Mouse (Mus musculus) left cerebral cortex, adult 9 months (tissue): ENCODE measurements around the gene Olfr320.
"Not testable (repeated sequence)": the region's sequence is repeated elsewhere in the genome, so short reads cannot be mapped to it uniquely, and the experiment has no call there.

Experiments
- DNase-seq, 2 experiments: peaks; one replicate each; pipeline ENCODE4 v3.0.0; 2022; ENCODE audit warnings: low spot score in 2 of 2

The Olfr320 gene

DNA sequence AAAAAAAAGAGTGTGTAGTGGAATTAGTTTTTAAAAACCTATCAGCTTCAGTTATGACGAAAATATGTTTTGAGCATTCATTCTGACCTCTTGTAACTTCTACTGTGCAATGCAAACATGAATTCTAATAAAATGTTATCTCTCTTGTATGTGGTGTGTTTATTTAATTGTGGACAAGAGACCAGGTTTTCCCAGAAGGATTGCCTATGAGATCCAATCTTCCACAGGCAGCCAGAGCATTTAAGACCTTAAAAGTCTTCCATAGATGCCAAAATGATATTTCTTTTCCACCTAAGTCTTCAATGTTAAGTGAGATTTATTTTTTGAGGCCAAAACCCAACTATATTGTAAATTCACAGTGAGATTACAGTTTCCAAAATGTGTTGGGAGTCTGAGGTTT, at the start of gene Olfr320:
Gene Olfr320, plus strand, starts transcription at position 301 of the 400 bp plus-strand sequence.
- DNase-seq: no peak

DNA sequence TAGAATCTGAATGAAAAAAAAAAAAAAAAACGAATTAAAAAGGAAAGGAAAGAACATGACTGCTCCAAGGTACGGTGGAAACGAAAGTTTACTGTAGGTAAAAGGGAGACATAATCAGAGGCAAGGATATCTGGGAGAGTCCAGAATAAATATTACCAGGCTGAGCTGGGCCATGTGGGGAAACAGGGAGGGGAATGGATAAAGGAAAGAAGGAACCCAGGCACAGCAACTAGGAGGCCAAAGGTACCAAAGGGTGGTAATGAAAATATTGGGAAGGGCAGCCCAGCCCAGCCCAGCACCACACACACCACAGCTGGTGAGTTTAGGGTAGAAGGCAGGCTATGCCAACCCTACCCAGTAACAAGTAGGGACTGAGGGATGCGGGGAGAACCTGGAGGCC, 46.0 kb upstream of the Olfr320 start:
- no peak for DNase-seq

DNA sequence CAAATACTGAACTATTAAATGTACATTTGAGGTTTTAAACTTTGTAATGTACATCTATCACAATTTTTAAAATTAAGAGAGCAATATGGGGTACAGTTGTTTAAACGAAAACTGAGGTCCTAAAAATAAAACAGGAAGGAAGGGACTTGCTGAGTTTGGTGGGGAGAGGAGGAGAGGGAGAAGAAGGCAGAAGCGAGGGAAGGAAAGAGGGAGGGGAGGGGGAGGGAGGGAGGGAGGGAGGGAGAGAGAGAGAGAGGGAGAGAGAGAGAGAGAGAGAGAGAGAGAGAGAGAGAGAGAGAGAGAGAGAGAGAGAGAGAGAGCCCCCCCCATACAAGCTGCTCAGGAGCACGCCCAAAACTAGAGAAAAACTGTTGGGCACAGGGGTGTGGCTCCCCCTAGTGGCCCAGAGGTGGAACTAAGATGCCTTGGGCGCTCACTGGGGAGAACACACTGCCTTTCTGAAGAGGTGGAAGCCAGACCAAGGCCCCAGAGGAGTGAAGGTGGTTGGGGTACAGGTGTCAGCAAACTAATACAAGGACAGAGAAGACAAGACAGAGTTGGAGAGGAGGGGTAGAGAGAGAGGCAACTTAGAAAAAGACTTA, 44.4 kb upstream of the Olfr320 start:
- DNase-seq: peak in 1 of 2 experiments; percentile 32

DNA sequence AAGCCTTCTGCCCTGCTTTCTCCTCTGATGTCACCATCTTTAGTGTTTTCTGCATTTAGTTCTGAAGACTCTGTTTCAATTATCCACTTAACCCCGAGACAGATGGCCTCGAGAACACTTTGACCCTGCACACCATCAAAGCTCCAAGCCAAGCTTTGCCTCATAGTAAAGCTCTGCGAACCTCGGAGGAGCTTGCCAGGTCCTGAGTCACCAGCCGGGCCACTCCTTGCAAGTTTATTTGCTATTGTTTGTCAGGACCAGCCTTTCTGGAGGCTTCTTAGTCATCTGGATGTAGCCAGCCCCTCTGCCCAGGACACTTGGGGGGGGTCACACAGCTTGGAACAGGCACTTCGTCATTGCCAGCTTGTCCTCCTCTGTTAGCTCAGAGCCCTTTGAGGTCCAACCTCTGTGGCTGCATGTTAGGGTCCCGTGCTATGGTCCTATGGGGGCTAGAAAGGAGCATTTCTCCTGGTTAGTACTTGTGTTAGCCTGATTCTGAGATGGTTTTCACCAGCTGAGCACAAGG, 42.7 kb upstream of the Olfr320 start:
- no peak for DNase-seq

DNA sequence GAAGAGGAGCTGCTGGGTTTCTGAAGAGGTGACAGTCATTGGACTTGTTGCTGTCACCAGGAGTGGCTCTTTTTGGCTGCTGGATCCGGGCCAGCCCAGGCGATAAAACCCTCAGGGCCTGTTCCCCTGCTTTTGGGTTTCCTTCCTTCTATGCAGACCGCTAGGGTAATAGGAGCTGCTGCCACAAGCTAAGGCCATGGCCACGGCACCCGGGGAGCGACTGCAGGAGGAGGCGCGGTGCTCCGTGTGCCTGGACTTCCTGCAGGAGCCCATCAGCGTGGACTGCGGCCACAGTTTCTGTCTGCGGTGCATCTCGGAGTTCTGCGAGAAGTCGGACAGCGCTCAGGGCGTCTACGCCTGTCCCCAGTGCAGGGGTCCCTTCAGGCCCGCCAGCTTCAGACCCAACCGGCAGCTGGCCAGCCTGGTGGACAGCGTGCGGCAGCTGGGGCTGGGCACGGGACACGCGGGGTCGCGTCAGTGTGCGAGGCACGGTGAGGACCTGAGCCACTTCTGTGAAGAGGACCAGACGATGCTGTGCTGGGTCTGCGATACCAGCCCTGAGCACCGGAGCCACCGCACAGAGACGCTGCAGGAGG, 40.5 kb upstream of the Olfr320 start, which contains the start of gene Trim58:
Gene Trim58, plus strand, starts transcription at position 194 of the 596 bp plus-strand sequence.
- DNase-seq: no peak

DNA sequence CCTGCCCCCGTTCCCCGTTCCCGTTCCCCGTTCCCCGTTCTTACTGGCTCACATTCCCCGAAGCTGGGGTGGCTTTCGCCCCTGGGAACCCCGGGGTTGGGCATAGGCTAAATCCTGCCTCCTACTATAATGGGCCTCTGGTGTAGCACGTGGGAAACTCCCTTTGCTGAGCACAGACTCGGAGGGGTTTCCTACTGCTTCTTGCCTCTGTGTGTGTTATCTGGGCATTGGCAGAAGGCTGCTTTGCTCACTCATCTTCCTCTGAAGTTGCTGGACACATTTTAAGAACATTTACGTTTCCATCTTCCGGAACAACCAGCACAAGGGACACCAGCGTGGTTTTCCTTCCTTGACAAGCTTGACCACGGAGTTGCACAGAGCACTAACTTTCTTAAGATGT, 39.8 kb upstream of the Olfr320 start:
- no peak for DNase-seq

DNA sequence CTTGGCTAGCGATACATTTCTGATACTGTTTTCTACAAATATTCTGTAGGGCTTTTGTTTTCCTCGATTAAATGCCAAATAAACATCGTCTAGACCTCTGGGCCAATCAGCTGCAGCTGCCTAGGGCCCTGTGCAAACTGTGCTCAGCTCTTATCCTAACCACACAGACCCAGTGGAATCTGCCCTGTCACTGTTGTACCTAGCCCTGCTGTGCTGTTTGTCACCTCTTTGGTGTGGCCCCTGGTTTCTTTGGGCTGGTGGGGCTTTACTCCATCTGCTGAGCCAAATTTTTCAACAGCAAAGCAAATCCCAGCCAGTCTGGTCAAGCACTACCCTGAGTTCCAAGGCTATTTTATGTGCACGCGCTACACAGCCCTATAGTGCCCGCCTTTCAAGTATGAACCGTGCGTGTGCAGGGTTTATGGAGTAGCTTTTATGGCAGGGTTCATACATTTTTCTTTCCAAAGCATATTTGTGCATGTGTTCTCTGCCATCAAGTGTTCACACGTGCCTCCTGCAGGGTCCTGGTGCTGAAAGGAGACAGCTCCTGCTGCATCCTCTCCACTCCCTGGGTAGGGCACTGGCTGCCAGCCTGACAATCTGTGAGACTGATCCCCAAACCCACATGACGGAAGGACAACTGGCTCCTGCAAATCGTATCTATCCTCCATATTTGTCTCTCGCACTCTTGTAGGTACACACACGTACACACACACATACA, 39.1 kb upstream of the Olfr320 start:
- no peak for DNase-seq

DNA sequence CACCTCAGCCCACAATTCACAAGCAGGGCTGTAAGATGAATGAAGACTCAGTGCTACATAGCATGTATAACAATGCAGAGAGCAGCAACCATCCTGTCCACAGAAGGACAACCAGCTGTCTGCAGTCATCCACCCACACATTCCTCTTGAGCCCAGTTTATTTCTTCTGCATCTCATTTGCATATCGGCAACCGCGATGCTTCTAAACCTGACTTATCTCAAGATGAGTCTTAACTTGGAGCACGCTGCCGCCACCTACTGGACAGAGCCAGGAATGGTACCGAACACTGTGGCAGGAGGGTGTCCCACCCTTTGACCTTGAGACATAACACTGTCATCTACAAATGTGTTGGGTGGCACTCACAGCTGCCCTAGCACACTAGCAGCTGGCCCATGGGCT, 37.5 kb upstream of the Olfr320 start:
- peak in 1 of 2 experiments; percentile 32 for DNase-seq

DNA sequence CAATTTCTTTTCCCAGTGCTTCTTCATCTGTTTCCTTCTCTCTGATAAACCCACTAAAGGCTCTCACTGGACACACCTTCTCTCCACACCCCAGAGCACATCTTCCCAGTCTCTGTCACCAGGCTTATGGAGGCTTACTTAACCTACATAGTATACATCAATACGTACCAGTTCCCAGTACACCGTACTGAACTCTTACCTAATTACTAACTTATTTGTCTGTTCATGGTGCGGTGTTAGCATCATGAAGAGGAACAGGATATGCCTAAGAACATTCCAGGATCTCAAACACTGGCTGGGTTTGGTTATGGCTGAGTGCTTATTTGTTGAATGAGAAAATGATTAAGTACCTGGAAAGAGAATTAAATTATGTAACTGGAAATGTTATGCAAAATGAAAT, 25.7 kb upstream of the Olfr320 start:
- DNase-seq: no peak

DNA sequence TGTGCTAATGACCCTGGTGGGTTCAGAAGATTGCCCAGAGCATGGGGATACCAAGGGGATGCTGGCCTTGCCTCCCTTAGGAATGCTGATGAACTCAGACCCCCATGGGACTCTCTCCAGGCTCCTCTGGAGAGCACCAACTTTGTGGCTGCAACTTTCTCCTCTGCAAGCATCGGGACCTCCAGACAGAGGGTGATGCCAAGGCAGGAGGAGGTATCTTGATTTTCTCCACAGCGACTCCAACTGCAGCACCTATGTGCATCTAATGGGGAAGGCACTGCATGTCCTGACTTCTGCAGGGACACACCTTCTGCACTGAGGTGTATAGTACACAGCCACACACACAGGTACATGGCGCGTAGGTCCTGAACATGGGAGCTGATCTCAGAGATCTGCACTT, 22.3 kb upstream of the Olfr320 start, which contains the start of gene Olfr322:
Gene Olfr322, plus strand, starts transcription at position 187 of the 400 bp plus-strand sequence.
- DNase-seq: no peak

DNA sequence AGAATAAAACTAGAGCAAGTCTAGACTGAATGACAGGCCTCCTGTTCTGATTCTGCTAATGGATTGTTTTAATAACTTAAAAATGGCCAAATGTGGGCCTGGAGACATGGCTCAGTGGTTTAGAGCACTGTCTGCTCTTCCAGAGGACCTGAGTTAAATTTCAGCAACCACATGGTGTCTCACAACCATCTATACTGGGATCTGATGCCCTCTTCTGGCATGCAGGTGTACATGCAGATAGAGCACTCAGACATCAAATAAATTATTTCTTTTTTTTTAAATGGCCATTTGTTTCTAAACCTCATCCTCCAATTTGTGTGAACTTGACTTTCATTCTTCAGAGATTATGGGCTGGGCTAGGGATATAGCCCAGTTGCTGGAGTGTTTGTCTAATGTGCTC, 11.6 kb upstream of the Olfr320 start:
- no peak for DNase-seq

DNA sequence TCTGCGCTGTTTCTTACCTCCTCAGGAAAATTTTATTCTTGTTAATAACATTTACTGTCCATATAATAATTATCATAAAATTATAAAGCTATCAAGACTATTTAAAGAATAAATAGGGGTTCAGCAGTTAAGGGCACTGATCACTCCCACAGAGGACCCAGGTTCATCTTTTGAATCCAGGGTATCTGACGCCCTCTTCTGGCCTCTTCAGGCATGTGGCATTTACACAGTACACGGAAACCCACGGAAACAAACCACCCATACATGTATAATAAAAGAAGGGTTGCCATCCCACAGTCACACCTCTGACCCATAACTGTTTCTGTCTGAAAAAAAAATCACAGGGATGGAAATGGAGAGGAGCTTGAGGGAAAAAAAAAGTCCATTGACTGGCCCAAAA, 9.1 kb upstream of the Olfr320 start:
- DNase-seq: no peak

DNA sequence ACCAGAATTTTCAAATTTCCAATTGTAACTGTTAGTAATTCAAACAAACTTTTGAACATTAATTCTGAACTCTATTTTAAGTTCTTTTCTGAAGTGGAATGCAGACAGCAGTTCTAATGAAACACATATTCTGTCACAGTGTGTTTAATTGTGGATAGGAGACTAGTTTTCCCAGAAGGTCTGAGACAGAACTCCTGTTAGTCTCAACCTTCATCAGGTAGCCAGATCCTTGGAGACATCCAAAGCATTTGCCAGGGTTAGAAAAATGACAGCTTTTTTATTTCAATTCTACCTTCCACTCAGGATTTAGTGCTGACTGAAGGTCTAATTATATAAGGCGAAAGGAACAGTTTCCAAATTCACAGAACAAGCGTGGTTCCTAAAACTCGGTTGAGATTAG, 18.0 kb downstream of the Olfr320 start, which contains the start of gene Olfr319:
Gene Olfr319, plus strand, starts transcription at position 301 of the 400 bp plus-strand sequence.
- no peak for DNase-seq

DNA sequence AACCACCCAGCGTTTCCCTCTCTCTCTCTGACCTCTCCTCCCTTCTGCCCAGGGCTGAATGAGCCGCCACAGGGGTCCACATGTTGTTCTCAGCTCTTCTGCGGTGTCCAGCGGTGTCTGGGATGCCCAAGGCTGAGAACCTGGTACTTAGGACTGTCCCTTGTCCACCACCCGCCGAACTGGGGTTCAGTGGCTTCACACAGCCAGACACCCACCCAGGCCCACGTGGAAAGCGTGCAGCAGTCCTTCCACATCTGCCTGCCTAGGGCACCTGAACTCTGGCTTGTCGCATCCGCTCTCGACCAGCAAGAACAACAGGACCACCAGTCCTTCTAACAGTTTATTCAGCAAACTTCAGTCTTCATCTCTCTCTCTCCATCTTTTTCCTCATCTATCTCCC, 28.2 kb downstream of the Olfr320 start:
- DNase-seq: no peak

DNA sequence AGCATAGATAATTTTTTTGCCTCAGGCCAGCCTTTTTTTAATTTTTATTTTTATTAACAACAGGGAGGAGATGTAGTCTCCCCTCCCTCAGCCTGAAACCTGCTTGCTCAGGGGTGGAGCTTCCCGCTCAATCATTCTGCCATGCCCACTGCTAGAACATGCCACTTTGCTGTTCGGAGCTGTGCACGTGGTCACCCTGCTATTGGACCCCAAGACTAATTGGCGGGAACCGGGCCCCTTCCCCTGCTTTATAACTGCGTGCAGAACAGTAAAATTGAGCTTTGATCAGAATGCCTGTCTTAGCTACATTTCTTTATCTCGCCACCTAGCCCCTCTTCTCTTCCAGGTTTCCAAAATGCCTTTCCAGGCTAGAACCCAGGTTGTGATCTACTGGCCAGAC, 36.8 kb downstream of the Olfr320 start:
- not testable (repeated sequence) for DNase-seq

DNA sequence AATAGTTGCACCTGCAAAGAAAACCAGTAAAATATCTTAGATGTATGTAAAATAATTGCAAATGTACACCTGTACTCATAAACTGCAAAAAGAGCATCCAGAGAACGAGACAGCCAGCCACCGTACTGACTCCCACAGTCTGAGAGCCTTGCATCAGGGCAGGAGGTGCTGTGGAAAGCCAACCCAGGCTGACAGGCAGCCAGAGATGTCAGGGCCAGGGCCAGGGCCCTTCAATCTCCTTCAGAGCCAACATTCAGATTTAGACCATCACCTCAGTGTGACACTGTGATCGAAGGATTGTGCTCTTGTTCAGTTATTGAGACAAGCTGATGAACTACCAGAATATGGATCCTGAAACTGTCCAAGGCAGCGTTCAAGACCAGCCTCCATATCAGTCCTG, 38.8 kb downstream of the Olfr320 start:
- no peak for DNase-seq

DNA sequence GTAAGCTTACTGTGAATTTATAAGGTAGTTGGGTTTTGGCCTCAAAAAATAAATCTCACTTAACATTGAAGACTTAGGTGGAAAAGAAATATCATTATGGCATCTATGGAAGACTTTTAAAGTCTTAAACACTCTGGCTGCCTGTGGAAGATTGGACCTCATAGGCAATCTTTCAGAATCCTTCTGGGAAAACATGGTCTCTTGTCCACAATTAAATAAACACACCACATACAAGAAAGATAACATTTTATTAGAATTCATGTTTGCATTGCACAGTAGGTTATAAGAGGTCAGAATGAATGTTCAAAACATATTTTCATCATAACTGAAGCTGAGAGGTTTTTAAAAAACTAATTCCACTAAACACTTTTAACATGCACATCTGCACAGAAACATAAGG, 43.0 kb downstream of the Olfr320 start, which contains the start of gene Olfr318:
Gene Olfr318, minus strand, starts transcription at position 101 of the 400 bp plus-strand sequence.
- no peak for DNase-seq

DNA sequence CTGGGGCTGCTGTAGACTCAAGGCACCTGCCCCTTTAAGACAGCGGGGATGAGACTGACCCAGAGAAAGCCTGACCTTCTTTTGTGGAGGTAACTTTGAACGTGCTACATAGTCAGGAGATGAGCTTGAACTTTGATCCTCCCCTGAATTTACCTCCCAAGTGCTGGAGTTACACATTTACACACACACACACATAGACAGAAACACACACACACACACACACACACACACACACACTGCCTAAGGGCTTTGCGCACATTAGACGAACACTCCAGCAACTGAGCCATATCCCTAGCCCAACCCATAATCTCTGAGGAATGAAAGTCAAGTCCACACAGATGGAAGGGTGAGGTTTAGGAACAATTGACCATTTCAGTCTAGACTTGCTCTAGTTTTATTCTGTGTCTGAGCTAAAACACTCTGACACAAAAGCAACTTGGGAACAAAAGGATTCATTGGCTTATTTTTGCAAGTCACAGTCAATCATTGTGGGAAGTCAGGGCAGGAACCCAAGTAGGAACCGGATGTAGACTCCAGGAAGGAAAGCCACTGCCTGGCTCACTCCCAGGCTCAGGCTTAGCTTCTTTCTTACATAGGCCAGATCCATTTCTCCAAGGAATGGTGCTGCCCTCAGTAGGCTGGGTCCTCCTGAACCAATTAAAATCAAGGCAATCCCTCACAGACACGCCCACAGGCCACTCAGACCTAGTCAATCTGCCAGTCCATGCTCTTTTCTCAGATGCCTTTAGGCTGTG, 47.2 kb downstream of the Olfr320 start:
- not testable (repeated sequence) for DNase-seq

DNA sequence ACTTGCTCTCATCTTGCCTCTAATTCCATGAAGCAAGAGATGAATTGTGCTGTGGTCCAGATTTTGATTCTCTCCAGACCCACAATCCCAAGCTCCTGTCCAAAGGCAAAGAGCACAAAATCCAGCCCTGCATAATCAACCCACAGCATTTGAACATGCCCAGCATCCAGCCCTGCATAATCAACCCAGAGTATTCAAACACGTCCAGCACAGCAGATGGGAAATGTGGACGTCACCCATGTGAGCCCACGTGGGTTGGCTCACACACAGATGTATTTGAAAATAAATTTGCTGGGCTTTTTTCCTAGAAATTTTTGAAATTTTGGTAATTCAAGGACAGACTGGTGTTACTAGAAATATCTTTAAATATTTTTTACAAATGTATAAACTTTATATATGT, 52.5 kb downstream of the Olfr320 start:
- peak in 1 of 2 experiments; percentile 26 for DNase-seq
